Mouse (Mus musculus) thymus, adult 2 months (tissue): ENCODE results near the gene Sdc1.

Experiments used
- CTCF ChIP-seq: fragments of 200-500 bp; IDR thresholded peaks from 2 replicates; pipeline ENCODE4 v1.5.1; 2012; ENCODE audit warnings: mild to moderate bottlenecking, control low read depth, low read length, moderate library complexity, borderline replicate concordance; ENCODE audit not compliant: control insufficient read depth, poor library complexity, insufficient read depth; ENCODE audit errors: extremely low read depth
- POLR2A ChIP-seq: fragments of 200-500 bp; IDR thresholded peaks from 2 replicates; pipeline ENCODE4 v1.6.1; 2012; ENCODE audit warnings: mild to moderate bottlenecking, low read length, control low read depth, moderate library complexity; ENCODE audit not compliant: control insufficient read depth, poor library complexity, insufficient read depth; ENCODE audit errors: extremely low read depth

GRCm38 (mm10) chr12:8786984-8787730 lies 16.0 kb downstream of the Sdc1 start:
- no peak for TF ChIP-seq CTCF
- TF ChIP-seq POLR2A: no peak
